Mouse (Mus musculus) Muller cell, postnatal 12 days (primary cell): ENCODE data around the gene Avpi1.
A peak's percentile ranks its signal among the peaks of the same experiment; 100 is the strongest.

Source experiments
- DNase-seq: peaks from one replicate; pipeline ENCODE4 v3.0.0-alpha.2; 2015; ENCODE audit errors: inconsistent ontology term

Avpi1 gene

GRCm38 (mm10) chr19:42144541-42145167 is 15.8 kb upstream of the Avpi1 start:
- peak; percentile 72 for DNase-seq

GRCm38 (mm10) chr19:42144067-42144466 is 15.2 kb upstream of the Avpi1 start:
- no peak for DNase-seq

DNA sequence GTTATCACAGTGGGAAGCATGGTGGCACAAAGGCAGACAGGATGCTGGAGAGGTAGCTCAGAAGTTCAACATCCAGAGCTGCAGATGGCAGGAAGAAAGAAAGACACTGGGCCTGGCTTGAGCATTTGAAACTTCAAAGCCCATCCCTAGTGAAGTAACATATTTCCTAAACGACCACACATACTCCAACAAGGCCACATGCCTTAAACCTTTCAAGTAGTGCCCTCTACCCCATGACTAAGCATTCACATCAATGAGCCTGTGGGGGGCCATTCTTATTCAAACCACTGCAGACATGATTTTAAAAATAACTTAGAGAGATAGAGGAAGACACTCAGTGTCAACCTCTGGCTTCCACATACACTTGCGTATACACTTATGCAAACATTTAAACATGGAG is 13.9 kb upstream of the Avpi1 start:
- DNase-seq = no peak

DNA sequence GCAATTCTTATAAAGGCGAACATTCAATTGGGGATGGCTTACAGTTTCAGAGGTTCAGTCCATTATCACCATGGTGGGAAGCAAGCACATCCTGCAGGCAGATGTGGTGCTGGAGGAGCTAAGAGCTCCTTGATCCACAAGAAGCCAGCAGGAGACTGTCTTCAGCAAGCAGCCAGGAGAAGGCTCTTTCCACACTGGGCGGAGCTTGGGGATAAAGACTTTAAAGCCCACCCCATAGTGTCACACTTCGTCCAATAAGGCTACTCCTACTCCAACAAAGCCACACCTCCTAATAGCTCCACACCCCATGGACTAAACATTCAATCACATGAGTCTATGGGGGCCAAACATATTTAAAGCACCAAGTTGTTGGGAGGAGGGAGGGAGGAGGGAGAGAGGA is 13.1 kb upstream of the Avpi1 start:
- DNase-seq = no peak

GRCm38 (mm10) chr19:42139724-42140517 is 11.1 kb upstream of the Avpi1 start:
- DNase-seq = no peak

DNA sequence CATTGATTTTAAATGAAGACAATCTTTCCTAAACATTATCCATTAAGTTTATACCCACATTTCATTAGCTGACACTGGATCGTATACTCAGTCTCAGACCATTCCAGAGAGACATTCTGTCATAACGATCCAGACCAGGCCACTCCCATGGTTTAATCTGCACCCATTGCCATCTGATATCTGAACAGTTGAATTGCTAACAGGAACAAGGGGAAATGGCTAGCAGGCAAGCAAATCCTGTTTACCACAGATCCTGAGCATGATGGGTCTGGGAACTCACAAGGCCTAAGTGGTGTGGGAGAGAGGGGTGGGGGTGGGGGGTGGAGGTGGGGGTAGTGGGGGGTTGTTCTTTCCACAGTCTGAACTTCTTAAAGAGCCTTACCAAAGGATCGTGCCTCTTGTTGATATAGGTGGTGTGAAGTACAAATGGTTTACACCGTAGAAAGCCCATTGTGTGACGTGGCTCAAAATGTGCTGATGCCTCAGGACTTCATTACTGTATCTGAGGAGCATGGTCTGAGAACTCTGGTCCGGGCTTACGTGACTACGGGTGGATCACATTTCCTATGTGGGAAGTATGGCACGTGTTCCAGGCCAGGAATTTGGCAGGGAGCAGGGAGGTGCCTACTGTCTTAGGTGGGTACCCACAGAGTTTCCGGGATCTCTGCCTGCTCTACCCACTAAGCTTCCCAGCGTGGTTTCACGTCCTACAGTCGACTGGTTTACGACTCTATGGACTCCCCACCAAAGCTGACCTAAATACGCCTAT is 9.8 kb upstream of the Avpi1 start:
- no peak for DNase-seq

DNA sequence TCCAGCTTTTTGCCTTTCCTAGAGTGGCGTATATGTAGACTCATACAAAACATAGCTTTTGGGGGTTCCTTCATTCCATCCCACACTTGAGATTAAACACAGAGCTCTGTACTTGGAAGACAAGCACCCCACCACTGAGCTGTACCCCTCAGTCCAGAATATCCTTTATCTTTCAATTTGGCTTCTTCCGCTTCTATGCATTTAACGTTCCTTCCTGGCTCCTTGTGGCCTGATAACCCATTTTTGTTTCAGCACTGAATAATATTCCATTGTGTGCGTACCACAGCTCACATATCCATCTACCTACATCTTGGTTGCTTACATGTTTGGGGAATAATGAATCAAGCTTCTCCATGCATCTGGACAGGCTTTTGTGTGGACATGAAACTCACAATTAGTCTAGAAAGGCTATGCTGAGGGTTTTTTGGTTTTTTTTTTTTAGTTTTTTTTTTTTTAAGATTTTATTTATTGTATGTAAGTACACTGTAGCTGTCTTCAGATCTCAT is 8.4 kb upstream of the Avpi1 start:
- DNase-seq = no peak

DNA sequence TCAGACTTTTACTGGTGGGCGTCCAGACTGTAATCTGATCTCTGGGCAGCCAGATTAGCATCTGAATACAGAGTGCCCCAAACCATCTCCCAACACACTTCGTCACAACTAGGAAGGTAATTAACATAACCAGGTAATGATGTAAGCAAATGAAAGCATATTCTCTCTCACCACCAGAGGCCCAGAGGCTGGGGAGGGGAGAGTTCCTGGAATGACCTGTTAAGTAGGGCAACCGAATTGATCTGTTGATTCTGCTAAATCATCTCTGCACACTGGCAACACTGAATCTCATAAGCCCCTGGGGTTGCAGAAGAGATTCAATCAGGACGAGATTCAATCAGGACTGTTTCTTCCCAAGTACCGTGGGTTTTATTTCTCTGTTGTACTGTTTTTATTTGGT is 7.3 kb upstream of the Avpi1 start:
- peak; percentile 57 for DNase-seq

GRCm38 (mm10) chr19:42135070-42135469 is 6.2 kb upstream of the Avpi1 start:
- no peak for DNase-seq

GRCm38 (mm10) chr19:42131101-42131500 is 2.2 kb upstream of the Avpi1 start:
- peak; percentile 89 for DNase-seq

GRCm38 (mm10) chr19:42130294-42130606 is 1.4 kb upstream of the Avpi1 start:
- DNase-seq = no peak

GRCm38 (mm10) chr19:42129509-42130293 is 842 bp upstream of the Avpi1 start:
- DNase-seq = no peak

DNA sequence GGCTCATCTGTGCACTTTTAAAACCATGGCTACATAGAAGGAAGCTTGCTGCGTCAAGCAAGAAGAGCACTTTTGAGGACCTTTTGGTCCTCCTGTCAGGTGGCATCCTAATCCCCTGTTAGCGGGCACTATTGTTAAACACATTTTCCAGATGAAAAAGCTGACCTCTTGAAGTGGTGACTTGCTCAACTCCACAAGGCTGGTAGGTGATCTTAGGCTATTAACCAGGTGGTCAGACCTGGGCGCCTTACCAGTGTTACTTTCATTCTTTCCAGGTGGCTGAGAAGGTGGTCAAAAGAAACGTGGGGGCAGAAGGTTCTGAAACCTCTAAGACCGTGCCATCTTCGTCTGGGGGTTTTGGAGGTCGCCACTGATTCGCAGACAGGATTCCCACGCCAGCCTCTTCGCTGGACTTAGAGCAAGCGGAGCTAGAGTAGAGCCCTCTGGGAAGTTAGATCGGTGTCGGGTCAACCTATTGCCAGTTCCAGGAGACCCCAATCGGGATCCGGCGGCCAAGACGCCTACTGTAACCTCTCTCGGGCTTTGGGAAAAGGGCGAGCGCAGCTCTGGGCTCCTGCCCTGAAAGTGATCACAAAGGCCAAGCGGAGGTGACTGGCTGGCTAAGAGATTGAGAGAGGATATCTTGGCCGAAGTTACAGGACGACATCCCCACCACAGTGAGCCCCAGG is 663 bp downstream of the Avpi1 start:
- no peak for DNase-seq

- no peak for DNase-seq
These were observed 1.8 kb downstream of the Avpi1 start for GRCm38 (mm10) chr19:42127024-42127423.

GRCm38 (mm10) chr19:42126219-42126605 is 2.6 kb downstream of the Avpi1 start:
- DNase-seq = no peak

DNA sequence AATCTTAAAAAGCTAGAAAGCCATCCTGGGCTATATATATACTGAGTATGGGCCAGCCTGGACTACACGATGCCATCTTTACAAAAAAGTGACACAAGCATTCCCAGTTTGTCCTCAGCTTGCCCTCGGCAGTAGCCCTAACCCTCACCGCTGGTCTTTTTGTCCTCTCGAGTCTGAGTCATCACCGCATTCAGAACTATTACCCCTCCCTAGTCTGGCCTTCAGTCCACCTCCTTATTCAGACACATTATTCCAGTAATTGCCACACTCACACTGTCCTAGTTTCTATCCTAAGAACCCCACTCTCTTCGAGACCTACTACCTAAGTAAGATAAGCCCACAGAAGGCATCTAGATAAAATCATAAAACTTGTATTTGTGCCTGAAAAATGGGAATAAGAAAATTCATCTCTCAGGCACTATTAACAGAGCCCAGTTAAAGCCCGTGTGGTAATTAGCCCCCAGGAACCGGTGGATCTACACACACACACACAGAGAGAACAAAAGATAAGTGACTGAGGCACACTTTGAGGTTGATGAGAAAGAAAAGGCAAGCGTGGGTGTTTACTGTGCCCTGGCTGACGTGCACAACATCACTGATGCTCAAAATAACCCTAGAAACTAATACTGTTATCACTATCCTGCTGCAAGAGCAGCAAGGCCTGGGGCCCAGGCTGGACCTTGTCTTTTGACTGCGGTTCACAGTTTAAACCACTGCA is 3.2 kb downstream of the Avpi1 start:
- DNase-seq = peak; percentile 75

DNA sequence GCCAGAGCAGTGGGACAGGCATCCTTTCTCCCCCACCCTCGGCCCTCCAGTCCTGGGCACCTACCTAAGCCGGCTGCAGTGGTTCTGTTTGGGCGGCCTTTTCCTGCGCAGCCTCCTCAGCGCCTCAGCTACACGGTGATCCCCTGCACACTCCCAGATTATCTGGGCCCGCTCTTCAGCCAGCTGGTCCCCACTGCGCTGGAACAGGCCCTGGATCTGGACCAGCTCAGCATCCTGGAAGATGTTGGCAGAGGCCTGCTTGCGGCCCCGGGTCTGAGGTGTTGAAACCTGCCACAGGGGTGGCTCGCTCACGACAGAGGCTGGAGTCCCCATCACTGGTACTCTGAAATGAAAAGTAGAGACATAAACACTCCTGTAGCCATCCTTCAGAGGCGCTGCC is 4.2 kb downstream of the Avpi1 start:
- no peak for DNase-seq

DNA sequence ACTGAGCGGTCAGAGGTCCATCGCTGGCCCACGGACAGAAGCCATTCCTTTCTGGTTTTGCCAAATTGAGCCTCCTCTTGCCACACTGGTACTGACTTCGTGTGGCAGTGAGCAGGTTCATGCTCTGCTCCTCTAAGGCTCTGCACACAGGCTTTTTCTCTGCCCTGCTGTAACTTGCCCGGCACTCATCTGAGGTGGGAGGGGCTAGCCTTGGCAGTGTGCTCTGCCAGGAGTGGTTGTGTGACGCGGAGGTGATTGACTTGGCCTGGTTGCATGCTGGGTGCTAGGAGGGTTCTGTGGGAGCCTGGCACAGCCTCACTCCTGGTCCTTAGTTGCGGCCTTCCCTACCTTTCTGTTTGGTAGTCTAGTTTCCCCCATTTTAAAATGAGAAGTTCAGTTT is 8.4 kb downstream of the Avpi1 start:
- no peak for DNase-seq

GRCm38 (mm10) chr19:42118596-42118995 is 10.3 kb downstream of the Avpi1 start:
- DNase-seq = no peak

- DNase-seq = no peak
These were observed 10.7 kb downstream of the Avpi1 start for GRCm38 (mm10) chr19:42118142-42118541.
